Mouse (Mus musculus): ENCODE results near the gene Il1f10.

Il1f10 gene

DNA sequence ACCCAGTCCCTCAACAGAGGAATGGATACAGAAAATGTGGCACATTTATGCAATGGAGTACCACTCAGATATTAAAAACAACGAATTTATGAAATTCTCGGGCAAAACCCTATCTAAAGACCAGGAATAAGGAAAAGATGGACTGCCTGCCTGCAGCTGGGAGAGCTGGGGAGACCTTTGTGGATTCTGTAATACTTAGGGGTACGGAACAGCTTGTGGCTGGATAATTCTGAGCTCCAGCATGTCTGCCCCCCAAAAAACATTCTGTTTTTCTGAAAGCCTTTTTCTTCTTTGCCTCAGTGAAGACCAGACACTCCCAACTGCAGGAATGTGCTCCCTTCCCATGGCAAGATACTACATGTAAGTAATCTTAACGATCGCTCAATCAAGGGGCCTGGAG lies at the start of gene Il1f10:
Gene Il1f10 (plus strand): TSS at position 301 of the 400 bp plus-strand sequence.
- no peak for DNase-seq (ENCODE audit: low spot score)

- no peak for DNase-seq (ENCODE audit: low spot score)
These were observed 23.5 kb upstream of the Il1f10 start for GRCm38 (mm10) chr2:24267503-24267902.

DNA sequence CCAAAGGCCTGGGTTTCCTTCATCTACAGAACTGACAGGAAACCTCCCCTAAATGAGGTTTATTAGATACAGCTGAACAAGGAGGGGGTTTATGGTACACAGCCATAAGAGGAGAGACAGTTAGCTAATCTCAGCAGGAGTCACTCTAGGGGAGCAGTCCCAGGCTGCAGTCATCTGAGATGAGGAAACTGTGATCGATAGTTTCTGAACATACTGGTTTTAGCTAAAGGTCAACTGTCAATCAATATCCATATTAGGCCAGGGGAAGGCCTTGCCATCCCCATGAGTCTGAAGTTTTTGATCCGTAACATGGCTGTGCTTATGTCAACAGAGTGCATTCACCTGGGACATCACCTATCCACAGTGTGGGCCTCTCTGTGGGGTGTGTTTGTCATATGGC lies 17.4 kb upstream of the Il1f10 start:
- DNase-seq (ENCODE audit: low spot score) = no peak

- DNase-seq (ENCODE audit: low spot score) = no peak
These were observed 15.8 kb upstream of the Il1f10 start for GRCm38 (mm10) chr2:24275146-24275545.

GRCm38 (mm10) chr2:24276654-24277053 lies 14.3 kb upstream of the Il1f10 start, which contains the start of gene Il1f5:
Il1f5 (plus strand) TSS chr2:24276954.
- DNase-seq (ENCODE audit: low spot score) = no peak

DNA sequence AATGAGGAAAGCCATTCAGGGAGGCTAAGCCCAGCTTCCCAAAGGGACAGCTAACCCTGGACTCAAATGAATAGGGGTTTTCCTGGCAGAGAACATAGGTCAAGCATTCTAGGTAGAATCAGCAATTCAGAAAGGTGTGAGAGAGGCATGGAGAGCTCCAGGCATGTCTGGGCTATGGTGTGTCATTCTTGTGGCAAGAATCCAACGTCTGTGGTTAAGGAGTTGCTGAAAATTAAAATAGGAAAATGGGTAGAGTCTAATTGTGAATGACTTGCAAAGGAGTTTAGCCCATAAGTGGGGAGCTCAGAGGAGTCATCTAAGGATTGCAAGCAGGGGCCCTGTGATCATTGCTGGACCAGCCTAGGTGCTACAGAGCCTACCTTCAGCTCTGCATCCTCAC lies 3.6 kb downstream of the Il1f10 start:
- no peak for DNase-seq (ENCODE audit: low spot score)

DNA sequence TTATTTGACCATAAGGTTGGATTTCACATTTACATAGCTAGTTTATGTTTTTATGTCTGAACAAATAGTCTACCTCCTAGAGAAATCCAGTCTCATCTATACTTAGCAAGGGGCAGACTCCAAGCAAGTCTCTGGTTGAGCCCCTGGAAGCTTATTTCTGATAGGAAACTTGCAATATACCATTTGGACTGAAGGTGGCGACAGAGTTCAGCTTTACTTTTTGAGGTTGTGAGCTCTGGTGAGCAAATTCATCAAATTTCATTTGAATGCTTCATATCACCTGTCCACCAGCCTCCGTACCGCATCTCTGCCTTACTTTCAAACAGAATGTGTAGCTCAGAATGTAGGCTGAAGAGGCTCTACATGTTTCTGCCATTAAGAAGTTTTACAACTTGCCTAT lies 5.8 kb downstream of the Il1f10 start:
- peak; percentile 89 for DNase-seq (ENCODE audit: low spot score)

GRCm38 (mm10) chr2:24311302-24312001 lies 20.5 kb downstream of the Il1f10 start:
- peak; percentile 1 for DNase-seq (ENCODE audit: low spot score)

DNA sequence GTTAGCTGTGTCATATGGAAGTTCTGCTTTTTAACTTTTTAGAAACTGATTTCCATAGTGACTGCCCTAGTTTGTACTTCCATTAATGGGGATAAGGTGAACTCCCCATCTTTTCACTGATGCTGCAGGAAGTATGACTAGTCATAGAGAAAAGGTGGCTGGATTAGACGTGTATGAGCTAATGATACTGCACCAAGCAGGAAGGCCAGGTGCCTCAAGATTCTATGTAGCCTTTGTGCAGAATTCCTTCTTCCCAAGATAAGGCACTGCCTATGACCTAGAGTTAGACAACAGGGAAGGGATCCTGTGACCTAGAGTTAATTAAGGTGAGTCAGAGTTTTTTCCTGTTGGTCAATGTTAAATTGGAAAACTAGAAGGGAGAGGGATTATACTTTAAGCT lies 25.9 kb downstream of the Il1f10 start:
- no peak for DNase-seq (ENCODE audit: low spot score)

DNA sequence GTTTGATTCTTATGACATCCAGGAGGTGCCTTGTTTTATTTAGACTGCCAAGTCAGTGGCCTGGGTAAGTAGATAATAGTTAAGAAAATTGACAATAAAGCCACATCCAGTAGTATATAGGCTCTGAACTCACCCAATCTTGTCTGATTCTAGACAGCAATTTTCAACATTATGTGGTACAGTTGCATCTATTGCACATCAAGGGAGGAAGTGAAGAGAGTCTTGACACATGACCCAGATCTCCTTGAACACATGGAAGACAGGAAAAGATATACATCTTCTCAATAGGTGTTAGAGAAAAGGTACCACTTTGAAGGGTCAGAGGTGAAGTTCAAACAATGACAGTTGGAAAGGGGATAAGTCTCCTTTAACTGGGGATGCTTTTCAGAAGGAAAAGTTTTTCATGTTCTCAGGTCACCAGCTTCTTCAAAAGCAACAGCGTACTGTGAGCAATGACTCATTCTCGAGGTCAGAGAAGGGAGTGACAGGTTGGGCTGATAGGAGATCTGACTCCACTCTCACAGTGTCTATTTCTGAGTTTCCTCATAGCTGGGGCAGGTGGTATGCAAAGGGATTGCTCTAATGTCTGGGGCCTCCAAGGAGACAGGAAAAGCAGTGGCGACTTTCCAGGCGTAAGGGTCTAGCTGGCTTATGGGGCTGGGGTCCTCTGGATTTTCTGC lies 27.1 kb downstream of the Il1f10 start:
- no peak for DNase-seq (ENCODE audit: low spot score)

DNA sequence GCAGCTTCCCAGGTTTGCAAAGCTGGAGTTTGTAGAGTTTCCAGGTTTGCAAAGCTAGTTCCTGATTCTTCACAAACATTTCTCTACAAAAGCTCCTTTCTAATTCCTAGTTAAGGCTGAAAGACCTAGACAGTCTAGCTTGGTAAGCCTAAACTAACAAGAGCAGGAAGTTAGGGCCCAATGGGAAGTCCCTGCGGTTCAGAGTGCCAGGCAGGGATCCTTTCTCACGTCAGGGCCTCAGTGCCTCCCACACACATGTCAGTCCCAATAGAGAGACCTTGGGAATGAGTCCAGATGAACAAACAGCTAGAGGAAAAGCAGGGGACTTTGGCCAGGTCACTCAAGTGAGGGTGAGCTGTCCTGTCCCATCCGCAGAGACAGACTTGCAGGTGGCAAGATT lies 44.3 kb downstream of the Il1f10 start:
- no peak for DNase-seq (ENCODE audit: low spot score)

GRCm38 (mm10) chr2:24336545-24336944 lies 45.5 kb downstream of the Il1f10 start, which contains the start of gene Il1rn:
Il1rn (plus strand) TSS chr2:24336853.
- DNase-seq (ENCODE audit: low spot score) = no peak

GRCm38 (mm10) chr2:24341395-24341885 lies 50.4 kb downstream of the Il1f10 start:
- no peak for DNase-seq (ENCODE audit: low spot score)
